Mouse (Mus musculus) left cerebral cortex, postnatal 10 days (tissue): ENCODE measurements around the gene Hmgb4. TPM values are rescaled to one million over a fixed set of nuclear protein-coding genes. Genes with fewer than 3 reads are reported as not detected.

Experiments
- DNase-seq, 2 experiments: peaks; one replicate each; pipeline ENCODE4 v3.0.0; 2021 to 2022; ENCODE audit warnings: low spot score in 2 of 2, mixed read lengths in 1 of 2; ENCODE audit errors: extremely low spot score in 1 of 2
- intact Hi-C: fragments of 180-260 bp; cut with DNase I; formaldehyde crosslinking; loops from one replicate; pipeline ENCODE4 v1.15.1; 2025
- total RNA-seq, 2 experiments: library from RNA; stranded (reverse); gene quantifications; 2 replicates each; pipeline ENCODE4 v1.2.3; 2021

Gene Hmgb4
- total RNA-seq = under 1 TPM; 0.49 to 0.51 TPM

DNA sequence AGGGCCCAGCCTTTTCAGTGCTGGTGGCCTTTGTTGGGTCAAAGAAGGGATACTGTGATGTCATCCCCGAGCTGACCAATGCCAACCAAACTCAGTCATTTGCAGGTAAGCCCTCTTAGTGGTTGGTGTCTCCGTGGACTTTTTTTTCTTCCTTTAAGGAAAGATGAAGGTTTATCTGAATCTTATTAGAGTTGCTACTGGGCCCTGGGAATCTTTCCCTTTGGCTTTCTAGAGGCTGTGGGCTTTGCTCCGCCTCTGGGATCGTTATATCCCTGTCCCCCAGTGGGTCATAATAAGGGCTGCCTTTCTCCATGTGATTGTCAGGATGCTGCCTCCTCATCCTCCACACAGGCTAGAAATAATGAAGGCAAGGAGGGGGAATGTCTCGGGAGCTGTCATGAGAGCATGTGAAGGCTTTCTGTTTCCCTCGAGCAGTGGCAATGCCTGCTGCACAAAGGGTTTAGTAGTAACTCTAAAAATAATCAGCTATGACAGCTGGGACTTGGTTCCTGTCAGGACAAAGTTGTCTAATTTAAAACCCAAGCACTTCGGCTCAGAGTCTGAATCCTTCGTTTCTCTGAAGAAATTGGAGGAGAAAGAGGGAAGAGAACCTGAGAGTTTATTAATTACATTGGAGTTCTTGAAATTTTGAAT is at the start of gene Hmgb4:
Gene Hmgb4, minus strand, starts transcription at position 51 of the 654 bp plus-strand sequence.
- intact Hi-C loops = no loop called here
- no peak for DNase-seq

- DNase-seq = no peak
- intact Hi-C loops = no loop called here
Measured at GRCm38 (mm10) chr4:128306011-128306410, 45.3 kb upstream of the Hmgb4 start.

DNA sequence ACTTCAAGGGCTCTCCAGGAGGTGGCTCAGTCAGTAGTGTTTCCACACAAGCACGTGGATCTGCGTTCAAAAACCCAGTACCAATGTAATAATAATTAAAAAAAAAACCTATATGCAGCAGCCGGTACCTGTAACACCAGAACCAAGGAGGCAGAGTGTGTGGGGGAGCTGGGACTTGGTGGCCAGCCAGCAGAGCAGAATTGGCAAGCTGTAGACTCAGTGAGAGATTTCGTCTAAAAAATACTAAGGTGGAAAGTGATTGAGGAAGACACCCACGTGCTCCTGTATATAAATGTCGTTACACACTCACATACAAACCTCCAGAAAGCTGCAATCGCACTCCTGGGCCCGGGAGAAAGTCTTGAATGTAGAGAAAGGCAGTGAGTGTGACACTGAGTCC is 43.3 kb upstream of the Hmgb4 start:
- intact Hi-C loops = no loop called here
- DNase-seq = peak; percentile 49 to 62

- DNase-seq = peak in 1 of 2 experiments; percentile 42
- intact Hi-C loops = loop anchor here (5.0 kb wide), 1 partner anchor 49 kb away; no protein-coding TSS in a partner anchor
Measured at GRCm38 (mm10) chr4:128288095-128288494, 27.3 kb upstream of the Hmgb4 start.

GRCm38 (mm10) chr4:128285009-128285408 is 24.3 kb upstream of the Hmgb4 start:
- no peak for DNase-seq
- intact Hi-C loops = loop anchor here (5.0 kb wide), 1 partner anchor 52 kb away; no protein-coding TSS in a partner anchor

DNA sequence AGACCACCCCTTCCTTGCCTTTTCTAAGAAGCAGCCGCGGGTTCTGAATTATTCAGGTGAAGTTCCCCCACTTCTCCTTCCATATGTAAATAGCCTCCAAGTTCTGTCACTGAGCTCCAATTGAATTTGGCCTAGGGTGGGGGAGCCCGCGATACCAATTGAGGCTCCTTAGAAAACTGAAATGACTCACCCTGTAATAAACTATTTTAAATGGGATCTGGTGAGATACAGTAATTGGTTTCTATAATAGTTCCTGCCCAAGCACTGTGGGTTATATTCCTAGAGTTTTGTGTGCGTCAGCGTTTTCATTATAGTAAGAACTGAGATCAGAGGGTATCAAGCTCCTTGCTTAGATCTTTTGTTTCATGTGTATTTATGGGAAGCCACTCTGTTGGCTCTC is 14.8 kb upstream of the Hmgb4 start:
- no peak for DNase-seq
- intact Hi-C loops = no loop called here

DNA sequence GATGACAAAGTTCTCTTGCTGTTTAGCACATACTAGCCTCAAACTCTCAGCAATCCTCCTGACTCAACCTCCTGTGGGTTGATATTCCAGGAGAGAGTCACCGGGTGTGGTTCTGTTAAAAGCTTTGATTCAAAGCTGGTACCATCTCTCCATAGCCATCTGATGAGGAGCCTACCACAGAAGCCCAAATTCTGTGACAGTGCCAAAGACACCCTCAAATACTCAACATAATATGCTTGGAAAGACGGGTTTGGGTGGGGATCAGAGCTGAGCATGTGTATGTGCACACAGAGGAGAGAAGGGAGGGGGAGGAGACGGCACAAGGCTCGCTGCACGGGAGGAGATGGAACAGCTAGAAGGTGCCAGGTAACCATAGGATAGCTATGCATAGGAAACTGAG is 14.4 kb upstream of the Hmgb4 start:
- no peak for DNase-seq
- intact Hi-C loops = no loop called here

GRCm38 (mm10) chr4:128273146-128273545 is 12.4 kb upstream of the Hmgb4 start:
- no peak for DNase-seq
- intact Hi-C loops = no loop called here

DNA sequence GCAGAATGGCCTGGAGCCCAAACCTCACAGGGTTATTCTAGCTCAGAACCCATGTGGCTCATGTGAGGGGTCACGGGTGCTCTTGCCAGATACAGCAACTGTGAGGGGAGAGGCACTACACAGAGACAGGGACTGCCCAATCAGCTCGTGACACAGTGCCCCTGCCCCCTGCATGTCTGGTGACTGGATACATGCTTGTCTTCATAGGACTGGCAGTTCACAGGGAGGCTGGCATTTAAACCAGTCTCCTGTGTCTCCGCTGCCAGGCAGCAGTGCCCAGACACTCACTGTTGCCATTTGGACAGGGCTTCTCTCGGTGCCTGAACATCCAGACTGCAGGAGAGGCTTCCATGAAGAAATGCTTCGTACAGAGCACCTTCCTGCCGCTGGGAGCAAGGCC is 11.7 kb upstream of the Hmgb4 start:
- DNase-seq = no peak
- intact Hi-C loops = no loop called here

GRCm38 (mm10) chr4:128270931-128271330 is 10.2 kb upstream of the Hmgb4 start:
- peak in 1 of 2 experiments; percentile 65 for DNase-seq
- intact Hi-C loops = no loop called here

- intact Hi-C loops = no loop called here
- DNase-seq = peak in 1 of 2 experiments; percentile 40
Measured at GRCm38 (mm10) chr4:128270177-128270576, 9.4 kb upstream of the Hmgb4 start.

DNA sequence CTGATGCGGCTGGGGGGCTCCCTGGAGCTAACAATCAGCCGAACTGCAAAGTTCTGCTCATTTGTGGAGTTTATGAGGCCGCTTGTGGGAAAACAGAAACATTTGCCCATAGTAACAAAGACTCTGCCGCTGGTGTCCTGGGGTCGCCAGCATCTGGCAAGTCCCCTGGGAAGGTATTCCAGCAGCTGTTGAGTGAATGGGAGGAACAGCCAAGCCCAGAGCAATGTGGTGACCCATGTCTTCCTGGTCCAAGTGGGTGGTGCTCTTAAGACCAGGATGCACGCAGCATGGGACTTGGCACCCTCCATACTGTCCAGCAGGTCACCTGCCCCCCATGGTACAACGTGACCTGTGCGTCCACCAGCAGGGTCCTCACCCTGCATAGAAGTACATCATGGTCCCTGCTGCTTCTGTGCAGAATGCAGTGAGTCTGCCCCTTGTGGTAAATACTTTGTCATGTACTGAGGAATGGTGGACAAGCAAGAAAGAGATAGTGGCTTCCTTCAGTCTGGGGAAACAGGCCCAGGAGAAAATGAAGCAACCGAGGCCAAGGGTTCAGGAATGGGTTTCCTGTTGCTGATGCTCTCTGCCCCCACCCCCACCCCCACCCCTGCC is 8.6 kb upstream of the Hmgb4 start:
- intact Hi-C loops = no loop called here
- no peak for DNase-seq

- intact Hi-C loops = no loop called here
- no peak for DNase-seq
Measured at GRCm38 (mm10) chr4:128265341-128265740, 4.6 kb upstream of the Hmgb4 start.

DNA sequence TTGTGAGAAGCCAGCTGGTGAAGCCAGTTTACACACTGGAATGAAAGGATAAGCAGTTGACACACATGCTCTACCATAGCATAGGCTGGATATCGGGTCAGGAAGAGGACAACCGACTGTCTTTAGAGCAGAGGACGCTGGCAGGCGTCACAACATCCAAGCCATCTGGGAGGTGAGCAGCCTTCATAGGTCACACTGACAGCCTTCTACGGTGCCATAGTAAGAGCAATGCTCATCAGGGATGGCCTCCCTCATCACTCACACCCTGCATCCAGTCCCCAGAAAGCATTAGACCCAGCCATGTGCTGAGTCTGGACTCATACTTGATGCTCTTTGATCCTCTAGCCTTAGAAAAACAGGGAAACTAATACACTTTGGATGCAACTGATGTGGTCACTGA is 3.7 kb upstream of the Hmgb4 start:
- intact Hi-C loops = no loop called here
- DNase-seq = no peak

- intact Hi-C loops = no loop called here
- DNase-seq = no peak
Measured at GRCm38 (mm10) chr4:128259211-128259610, 1.5 kb downstream of the Hmgb4 start.

GRCm38 (mm10) chr4:128248676-128249075 is 12.1 kb downstream of the Hmgb4 start:
- peak in 1 of 2 experiments; percentile 43 for DNase-seq
- intact Hi-C loops = no loop called here

DNA sequence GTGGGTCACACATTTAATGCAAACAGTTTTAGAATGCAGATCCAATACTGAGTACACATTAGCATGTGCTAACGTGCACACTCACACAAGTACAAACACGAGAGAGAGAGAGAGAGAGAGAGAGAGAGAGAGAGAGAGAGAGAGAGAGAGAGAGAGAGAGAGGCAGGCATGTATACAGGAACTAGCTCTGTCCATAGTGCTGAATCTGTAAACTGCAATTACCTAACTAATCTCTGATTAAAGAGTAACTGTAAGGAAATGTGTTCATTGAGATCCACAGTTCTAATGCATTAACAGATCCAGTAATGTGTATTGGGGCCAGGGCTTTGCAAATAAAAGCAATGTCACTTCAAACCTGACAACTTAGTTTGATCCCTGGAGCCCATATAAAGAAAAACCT is 15.6 kb downstream of the Hmgb4 start:
- no peak for DNase-seq
- intact Hi-C loops = no loop called here

GRCm38 (mm10) chr4:128241854-128242356 is 18.9 kb downstream of the Hmgb4 start:
- intact Hi-C loops = no loop called here
- no peak for DNase-seq

GRCm38 (mm10) chr4:128241075-128241853 is 19.5 kb downstream of the Hmgb4 start:
- no peak for DNase-seq
- intact Hi-C loops = no loop called here

DNA sequence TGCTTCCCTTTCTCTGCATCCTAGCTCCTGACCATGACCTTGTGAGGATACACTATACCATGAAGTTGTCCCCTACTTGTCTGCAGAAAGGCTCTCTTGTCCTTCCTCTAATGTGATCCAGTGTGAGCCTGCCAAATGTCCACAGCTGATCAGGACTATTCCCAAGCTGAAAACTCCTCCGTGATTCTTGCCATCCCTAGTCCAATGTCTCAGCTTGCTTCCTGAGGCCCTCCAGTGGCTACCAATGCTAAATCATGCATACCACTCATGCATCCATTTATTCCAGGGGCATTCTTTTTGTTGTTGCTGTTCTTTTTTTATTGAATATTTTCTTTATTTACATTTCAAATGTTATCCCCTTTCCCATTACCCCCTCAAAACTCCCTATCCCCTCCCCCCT is 21.6 kb downstream of the Hmgb4 start:
- DNase-seq = no peak
- intact Hi-C loops = loop anchor here (10.0 kb wide), 1 partner anchor 154 kb away; no protein-coding TSS in a partner anchor
